ENCODE assay signal across 24 mouse cellular contexts in genomic region chr4:118199093-118199492, GRCm38 (mm10).
"Had no signal": no experiment of that assay in that cellular context is flagged by ENCODE, and none has a peak within 500 bp of the region (broad histone marks: within the 10 kb centered on the region; RNA-seq: fewer than 3 reads in every experiment).

No protein-coding gene starts in this region.

- H3K36me3 ChIP-seq: heart, embryonic 13.5 days; heart, embryonic 15.5 days; hindbrain, embryonic 13.5 days; hindbrain, embryonic 15.5 days; kidney, embryonic 15.5 days; limb, embryonic 13.5 days had no signal

- DNase-seq: gastrocnemius, postnatal 14 days; gastrocnemius, postnatal 36 days; heart, adult 11 months; heart, adult 2 months; heart, postnatal 14 days; heart, postnatal 36 days; kidney, adult 11 months; kidney, adult 2 months; kidney, adult 9 months; kidney, postnatal 14 days; kidney, postnatal 36 days; layer of hippocampus, adult 9-11 months; layer of hippocampus, postnatal 36 days; left cerebral cortex, postnatal 4 days had no signal

- H3K9me3 ChIP-seq: heart, embryonic 13.5 days; heart, embryonic 15.5 days; hindbrain, embryonic 13.5 days; hindbrain, embryonic 15.5 days; kidney, embryonic 15.5 days; limb, embryonic 13.5 days had no signal

- H3K9ac ChIP-seq: heart, embryonic 13.5 days; heart, embryonic 15.5 days; hindbrain, embryonic 13.5 days; hindbrain, embryonic 15.5 days; kidney, embryonic 15.5 days; limb, embryonic 13.5 days had no signal

- H3K4me3 ChIP-seq: heart, adult 2 months; heart, embryonic 13.5 days; heart, embryonic 15.5 days; hindbrain, embryonic 13.5 days; hindbrain, embryonic 15.5 days; kidney, embryonic 15.5 days; limb, embryonic 13.5 days had no signal

- H3K4me2 ChIP-seq: heart, embryonic 11.5 days; heart, embryonic 13.5 days; heart, embryonic 15.5 days; hindbrain, embryonic 13.5 days; hindbrain, embryonic 15.5 days; kidney, embryonic 15.5 days; limb, embryonic 13.5 days had no signal

- H3K27ac ChIP-seq: heart, adult 2 months; heart, embryonic 13.5 days; heart, embryonic 15.5 days; hindbrain, embryonic 13.5 days; hindbrain, embryonic 15.5 days; hindbrain, postnatal 0 days; kidney, embryonic 15.5 days; kidney, postnatal 0 days; limb, embryonic 13.5 days had no signal

- H3K27me3 ChIP-seq: heart, embryonic 13.5 days; heart, embryonic 15.5 days; hindbrain, embryonic 13.5 days; hindbrain, embryonic 15.5 days; kidney, embryonic 15.5 days; limb, embryonic 13.5 days had no signal

- H3K4me1 ChIP-seq: hindbrain, embryonic 13.5 days; hindbrain, embryonic 15.5 days; kidney, embryonic 15.5 days; limb, embryonic 13.5 days had no signal

- ATAC-seq: hindbrain, postnatal 0 days; intestine, embryonic 16.5 days had no signal
